Comparison of ENCODE assay signal across 8 mouse cellular contexts in the genomic region with DNA sequence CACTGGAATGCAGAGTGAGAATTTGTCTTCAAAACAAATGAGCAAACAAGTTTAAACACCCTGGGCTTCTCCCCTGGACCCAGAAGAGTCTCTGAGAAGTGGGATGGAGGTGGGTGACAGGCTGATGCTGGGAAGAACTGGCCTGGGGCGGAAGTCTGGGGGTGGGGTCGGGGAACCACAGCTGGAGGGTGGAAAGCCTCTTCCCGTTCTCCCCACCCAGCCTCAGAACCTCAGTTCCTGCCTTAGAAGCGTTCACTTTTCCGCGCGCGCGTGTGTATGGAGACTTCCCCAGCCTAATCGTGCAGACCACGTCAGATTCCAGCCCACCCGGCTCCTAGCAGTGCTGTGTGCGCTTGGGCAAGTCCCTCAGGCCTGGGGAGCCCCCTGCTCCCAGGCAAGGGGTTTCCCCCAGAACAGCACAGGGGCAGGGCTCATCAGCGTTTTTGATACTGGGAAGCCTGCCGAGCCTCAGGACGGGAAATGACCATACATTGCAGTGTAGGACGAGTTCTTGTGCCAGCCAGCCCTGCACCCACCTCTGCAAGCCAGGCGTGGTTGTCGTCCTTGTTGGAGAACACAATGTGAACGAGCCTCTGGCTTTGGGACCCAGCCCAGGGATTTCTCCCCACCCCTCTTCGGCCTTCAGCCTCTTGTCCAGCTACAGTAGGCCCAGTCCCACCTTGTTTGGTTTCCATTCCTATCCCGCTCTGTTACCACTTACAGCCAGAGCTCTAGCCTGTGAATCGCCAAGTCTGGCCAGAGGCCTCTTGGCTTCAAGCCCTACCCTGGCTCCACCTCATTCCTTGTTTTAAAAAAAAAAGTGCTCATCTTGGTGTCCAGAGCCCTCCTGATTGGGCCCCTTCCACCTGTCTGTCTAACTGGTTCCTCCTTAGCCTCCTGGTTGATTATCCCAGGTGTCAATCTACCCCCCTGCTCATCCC. TPM values are rescaled to one million over a fixed set of nuclear protein-coding genes. Genes with fewer than 3 reads are reported as not detected.
A peak's percentile ranks its signal among the peaks of the same experiment; 100 is the strongest.
DNase-seq lines count a peak whose midpoint lies in the region; ATAC-seq and TF ChIP-seq lines count a peak whose summit lies in the region.

No protein-coding gene starts in this region.

- H3K9me3 ChIP-seq in hindbrain, postnatal 0 days (ENCODE audit: low read length): no peaks in the 10 kb centered on the region
- no peaks in the 10 kb centered on the region for H3K9me3 ChIP-seq in midbrain, postnatal 0 days (ENCODE audit: low read length)
- no peaks in the 10 kb centered on the region for H3K9me3 ChIP-seq in stomach, embryonic 15.5 days

- ATAC-seq in hindbrain, postnatal 0 days: peak; percentile 70
- ATAC-seq in midbrain, postnatal 0 days (ENCODE audit: low FRiP score): peak; percentile 73
- ATAC-seq in stomach, embryonic 15.5 days (ENCODE audit: insufficient read depth, low FRiP score, low read depth): peak; percentile 47

- 12% methylated on average over 23 of the region's 23 CpGs for WGBS in hindbrain, postnatal 0 days
- 43% methylated on average over 23 of the region's 23 CpGs for WGBS in liver, adult 2 months
- 13% methylated on average over 23 of the region's 23 CpGs for WGBS in midbrain, postnatal 0 days
- WGBS in stomach, embryonic 15.5 days: 12% methylated on average over 23 of the region's 23 CpGs

- TF ChIP-seq CTCF in hindbrain, postnatal 0 days (IDR thresholded peaks at IDR 0.05; ENCODE audit: low read depth): no peak
- TF ChIP-seq CTCF in liver, adult 2 months (IDR thresholded peaks at IDR 0.05; ENCODE audit: low read depth, low read length): no peak
- no peak for TF ChIP-seq CTCF in midbrain, postnatal 0 days (IDR thresholded peaks at IDR 0.05)

- peak overlapping the region; percentile 99 for H3K27ac ChIP-seq in hindbrain, postnatal 0 days
- peak overlapping the region; percentile 81 for H3K27ac ChIP-seq in liver, adult 2 months (replicated peaks; ENCODE audit: insufficient read depth, low read depth, low read length)
- H3K27ac ChIP-seq in midbrain, postnatal 0 days (ENCODE audit: low read depth, low read length): peak overlapping the region; percentile 99
- peak overlapping the region; percentile 92 for H3K27ac ChIP-seq in stomach, embryonic 15.5 days

- peaks cover 16% of the 10 kb centered on the region; the same call in 1 of the 2 replicates for H3K79me2 ChIP-seq in liver, adult 2 months (ENCODE audit: control insufficient read depth, insufficient read depth, low read length)

- no peaks in the 10 kb centered on the region for H3K27me3 ChIP-seq in hindbrain, postnatal 0 days (ENCODE audit: insufficient read depth, low read length)
- H3K27me3 ChIP-seq in liver, adult 2 months (ENCODE audit: control insufficient read depth, insufficient read depth, low read length): no peaks in the 10 kb centered on the region
- H3K27me3 ChIP-seq in midbrain, postnatal 0 days (ENCODE audit: insufficient read depth, low read length): no peaks in the 10 kb centered on the region
- no peaks in the 10 kb centered on the region for H3K27me3 ChIP-seq in stomach, embryonic 15.5 days (replicated peaks)

- peak overlapping the region; percentile 92 for H3K4me3 ChIP-seq in hindbrain, postnatal 0 days (ENCODE audit: low read length)
- peak overlapping the region; percentile 84 for H3K4me3 ChIP-seq in liver, adult 2 months (ENCODE audit: insufficient read depth, low read depth, low read length)
- peak overlapping the region; percentile 91 for H3K4me3 ChIP-seq in midbrain, postnatal 0 days (ENCODE audit: low read depth, low read length)
- H3K4me3 ChIP-seq in stomach, embryonic 15.5 days (replicated peaks): peak overlapping the region; percentile 81

- peak overlapping the region; percentile 100 for H3K9ac ChIP-seq in hindbrain, postnatal 0 days (replicated peaks; ENCODE audit: low read length)
- H3K9ac ChIP-seq in liver, adult 2 months (ENCODE audit: low read depth, low read length): peak overlapping the region; percentile 77
- H3K9ac ChIP-seq in midbrain, postnatal 0 days (replicated peaks; ENCODE audit: low read length, poor library complexity, severe bottlenecking): peak overlapping the region; percentile 100
- peak overlapping the region; percentile 90; the same call in 1 of the 2 replicates for H3K9ac ChIP-seq in stomach, embryonic 15.5 days

- H3K4me2 ChIP-seq in hindbrain, postnatal 0 days (ENCODE audit: low read depth, low read length): peak overlapping the region; percentile 83
- peak overlapping the region; percentile 84 for H3K4me2 ChIP-seq in midbrain, postnatal 0 days (ENCODE audit: low read depth, low read length, poor library complexity, severe bottlenecking)
- peak overlapping the region; percentile 71 for H3K4me2 ChIP-seq in stomach, embryonic 15.5 days

- H3K36me3 ChIP-seq in hindbrain, postnatal 0 days (ENCODE audit: insufficient read depth, low read length): 0 out of 2 replicates have a peak, but pooled peaks cover 3% of the 10 kb centered on the region
- no peaks in the 10 kb centered on the region for H3K36me3 ChIP-seq in liver, adult 2 months (ENCODE audit: control insufficient read depth, insufficient read depth, low read length)
- H3K36me3 ChIP-seq in midbrain, postnatal 0 days (ENCODE audit: insufficient read depth, low read length): no peaks in the 10 kb centered on the region
- H3K36me3 ChIP-seq in stomach, embryonic 15.5 days: no peaks in the 10 kb centered on the region

- peak; percentile 69 for DNase-seq in embryo, embryonic 11 days
- DNase-seq in embryo, embryonic 10.5 days (ENCODE audit: low spot score): no peak
- DNase-seq in cerebellum, adult 8-10 months: peak; percentile 58
- DNase-seq in gastrocnemius, postnatal 10 days: peak; percentile 62
- peak; percentile 65 for DNase-seq in hindbrain, postnatal 0 days (ENCODE audit: low spot score)
- peak; percentile 40 for DNase-seq in liver, adult 2 months (ENCODE audit: extremely low read depth, low read depth, low spot score)
- DNase-seq in midbrain, postnatal 0 days (ENCODE audit: low spot score): peak; percentile 62

- TF ChIP-seq POLR2A in liver, adult 2 months (IDR thresholded peaks at IDR 0.05; ENCODE audit: extremely low read depth, insufficient read depth, low read length): no peak

- peaks cover 4% of the 10 kb centered on the region for H3K4me1 ChIP-seq in hindbrain, postnatal 0 days (ENCODE audit: insufficient read depth, low read length)
- H3K4me1 ChIP-seq in liver, adult 2 months (ENCODE audit: control insufficient read depth, insufficient read depth, low read length): peaks cover 13% of the 10 kb centered on the region
- 0 out of 2 replicates have a peak, but pooled peaks cover 15% of the 10 kb centered on the region for H3K4me1 ChIP-seq in midbrain, postnatal 0 days (ENCODE audit: insufficient read depth, low read length)
- peaks cover 40% of the 10 kb centered on the region for H3K4me1 ChIP-seq in stomach, embryonic 15.5 days

RNA-seq across cellular contexts. Expression of a gene that starts 4.1 kb away (rescaled TPM):
- total RNA-seq in gastrocnemius, postnatal 10 days (2021): 10 to 100 TPM; 35.0 to 35.8 TPM
- total RNA-seq in hindbrain, postnatal 0 days (2014; rRNA removed): 256 and 258 TPM in 2 replicates
- 137 and 143 TPM in 2 replicates for polyA plus RNA-seq in hindbrain, postnatal 0 days (2015; fragmentation: Nextera tagmentation; extraction: Ambion mirVana)
- 5.1 and 6.6 TPM in 2 replicates for total RNA-seq in liver, adult 2 months (2014; rRNA removed)
- 17.0 and 33.0 TPM in 2 replicates for polyA plus RNA-seq in liver, adult 2 months (2012; rRNA removed)
- total RNA-seq in midbrain, postnatal 0 days (2014; rRNA removed): 253 and 270 TPM in 2 replicates
- 160 and 177 TPM in 2 replicates for polyA plus RNA-seq in midbrain, postnatal 0 days (2015; fragmentation: Nextera tagmentation; extraction: Ambion mirVana)
- polyA plus RNA-seq in stomach, embryonic 15.5 days (2015; fragmentation: Nextera tagmentation; extraction: Ambion mirVana): 52.6 and 54.6 TPM in 2 replicates

RNA-seq across cellular contexts. Expression of a gene that starts 24.8 kb away (rescaled TPM):
- total RNA-seq in gastrocnemius, postnatal 10 days (2021): 100 to 1,000 TPM; 303 to 352 TPM
- 65.7 and 69.5 TPM in 2 replicates for total RNA-seq in hindbrain, postnatal 0 days (2014; rRNA removed)
- 44.3 and 46.0 TPM in 2 replicates for polyA plus RNA-seq in hindbrain, postnatal 0 days (2015; fragmentation: Nextera tagmentation; extraction: Ambion mirVana)
- total RNA-seq in liver, adult 2 months (2014; rRNA removed): 2.4 and 3.5 TPM in 2 replicates
- 4.4 and 7.1 TPM in 2 replicates for polyA plus RNA-seq in liver, adult 2 months (2012; rRNA removed)
- 45.0 and 57.5 TPM in 2 replicates for total RNA-seq in midbrain, postnatal 0 days (2014; rRNA removed)
- 32.3 and 35.8 TPM in 2 replicates for polyA plus RNA-seq in midbrain, postnatal 0 days (2015; fragmentation: Nextera tagmentation; extraction: Ambion mirVana)
- polyA plus RNA-seq in stomach, embryonic 15.5 days (2015; fragmentation: Nextera tagmentation; extraction: Ambion mirVana): 2.1 and 2.9 TPM in 2 replicates

RNA-seq across cellular contexts. Expression of a gene that starts 36.5 kb away (rescaled TPM):
- total RNA-seq in gastrocnemius, postnatal 10 days (2021): 1 to 10 TPM; 6.8 to 7.8 TPM
- not detected in 2 replicates for total RNA-seq in hindbrain, postnatal 0 days (2014; rRNA removed)
- polyA plus RNA-seq in hindbrain, postnatal 0 days (2015; fragmentation: Nextera tagmentation; extraction: Ambion mirVana): 0.88 and 1.3 TPM in 2 replicates
- total RNA-seq in liver, adult 2 months (2014; rRNA removed): 282 and 327 TPM in 2 replicates
- 883 and 920 TPM in 2 replicates for polyA plus RNA-seq in liver, adult 2 months (2012; rRNA removed)
- total RNA-seq in midbrain, postnatal 0 days (2014; rRNA removed): 0.49 and 2.6 TPM in 2 replicates
- 0.62 TPM in 1 of 2 replicates, not detected in the other for polyA plus RNA-seq in midbrain, postnatal 0 days (2015; fragmentation: Nextera tagmentation; extraction: Ambion mirVana)
- 35.3 and 36.9 TPM in 2 replicates for polyA plus RNA-seq in stomach, embryonic 15.5 days (2015; fragmentation: Nextera tagmentation; extraction: Ambion mirVana)

Comparison
In these comparisons a context has a peak if more than half of its experiments do, and no peak if none do; other contexts are left out.
1. RNA of a gene that starts 24.8 kb away (total RNA-seq): 303 to 352 TPM in gastrocnemius, postnatal 10 days, 65.7 to 69.5 TPM in hindbrain, postnatal 0 days and 45.0 to 57.5 TPM in midbrain, postnatal 0 days; 2.4 to 3.5 TPM in liver, adult 2 months; every median in the first group is over 10 times any median in the second.
2. RNA of a gene that starts 36.5 kb away (total RNA-seq): 282 to 327 TPM in liver, adult 2 months; 6.8 to 7.8 TPM in gastrocnemius, postnatal 10 days, 0.49 to 2.6 TPM in midbrain, postnatal 0 days and not detected in hindbrain, postnatal 0 days; every median in the first group is over 10 times any median in the second.
3. Peak in every context shown above with its lines, with median percentiles within 50 percentile points of each other: ATAC-seq, H3K27ac ChIP-seq, H3K4me2 ChIP-seq, H3K4me3 ChIP-seq and H3K9ac ChIP-seq.